Mouse (Mus musculus): ENCODE data around the gene Wfdc8. TPM values are rescaled to one million over a fixed set of nuclear protein-coding genes. Genes with fewer than 3 reads are reported as not detected.

The Wfdc8 gene
- polyA plus RNA-seq, 1 experiment = not detected

DNA sequence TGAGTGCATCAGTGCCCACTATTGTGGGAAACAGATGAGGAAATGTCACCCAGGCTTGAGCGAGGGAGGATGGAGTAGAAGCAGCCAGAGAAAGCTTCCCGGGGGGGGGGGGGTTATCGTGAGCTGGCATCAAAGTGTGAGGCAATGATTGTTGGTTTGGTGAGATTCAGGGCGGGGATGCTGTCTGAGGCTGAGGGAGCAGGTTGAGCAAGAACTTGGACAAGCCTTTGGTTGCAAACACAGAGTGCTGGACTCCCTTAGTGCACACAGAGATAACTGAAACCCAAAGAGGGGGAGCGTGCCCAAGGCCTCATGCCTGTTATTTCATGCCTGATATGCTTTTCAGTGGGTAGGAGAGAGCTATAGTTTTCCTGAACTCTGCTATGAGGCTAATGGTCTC, 46.0 kb downstream of the Wfdc8 start:
- Histone ChIP-seq H3K36me3 (ENCODE audit: control insufficient read depth, insufficient read depth) (no peaks in the 10 kb centered on the region), H3K4me2 (ENCODE audit: low read depth) (no peak overlapping the region), H3ac (ENCODE audit: control insufficient read depth, insufficient read length) (no peak overlapping the region), H3K4me3 (no peak overlapping the region), H3K27me3 (ENCODE audit: control insufficient read depth, insufficient read depth, insufficient read length) (peaks cover 58% of the 10 kb centered on the region), H3K79me2 (ENCODE audit: control insufficient read depth, insufficient read depth) (no peaks in the 10 kb centered on the region)
- TF ChIP-seq SRF (IDR thresholded peaks at IDR 0.05; ENCODE audit: control insufficient read depth, insufficient read length, low read depth) = no peak

- Histone ChIP-seq H3K79me2 (ENCODE audit: control insufficient read depth, insufficient read depth) (no peaks in the 10 kb centered on the region), H3K4me3 (no peak overlapping the region), H3ac (ENCODE audit: control insufficient read depth, insufficient read length) (no peak overlapping the region), H3K27me3 (ENCODE audit: control insufficient read depth, insufficient read depth, insufficient read length) (peaks cover 58% of the 10 kb centered on the region), H3K4me2 (ENCODE audit: low read depth) (no peak overlapping the region), H3K36me3 (ENCODE audit: control insufficient read depth, insufficient read depth) (no peaks in the 10 kb centered on the region)
- TF ChIP-seq MYOG (IDR thresholded peaks at IDR 0.05; ENCODE audit: control insufficient read depth in 1 of 3, insufficient read depth in 1 of 3, insufficient read length in 2 of 3, low read depth in 2 of 3) = no peak
- no peak for TF ChIP-seq MAX (IDR thresholded peaks at IDR 0.05; ENCODE audit: low read depth)
- TF ChIP-seq MYOD1 (IDR thresholded peaks at IDR 0.05; ENCODE audit: control insufficient read depth in 1 of 3, insufficient read length in 2 of 3, low read depth in 2 of 3) = no peak
- no peak for TF ChIP-seq SRF (IDR thresholded peaks at IDR 0.05; ENCODE audit: control insufficient read depth, insufficient read length, low read depth)
Observed at GRCm38 (mm10) chr2:164566997-164567396, 46.4 kb downstream of the Wfdc8 start.

DNA sequence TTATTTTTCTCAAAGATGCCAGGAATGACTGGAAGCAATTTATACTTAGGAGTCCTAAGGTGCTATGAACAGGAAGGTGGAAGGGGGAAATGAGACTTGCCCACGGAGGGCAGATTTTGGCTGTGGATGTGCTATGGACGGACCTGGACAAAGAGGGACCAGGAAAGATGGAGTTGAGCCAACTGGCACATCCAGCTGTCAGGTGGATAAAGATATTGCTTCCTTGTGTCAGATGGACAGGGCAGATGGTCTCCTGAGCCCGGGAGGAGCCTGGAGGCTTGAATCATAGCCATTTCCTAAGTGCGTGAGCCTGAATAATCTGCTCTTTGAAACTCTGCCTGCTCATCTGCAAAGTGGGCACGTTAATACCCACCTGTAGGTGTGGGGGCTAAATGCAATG, 49.1 kb downstream of the Wfdc8 start:
- H3K4me2 ChIP-seq (ENCODE audit: low read depth) = no peak overlapping the region
- no peak for TF ChIP-seq E2F4 (IDR thresholded peaks at IDR 0.05; ENCODE audit: insufficient read depth)
- TF ChIP-seq POLR2AphosphoS2 (IDR thresholded peaks at IDR 0.05; ENCODE audit: insufficient read length, low read depth) = no peak
- TF ChIP-seq MYOG (IDR thresholded peaks at IDR 0.05; ENCODE audit: control insufficient read depth in 1 of 3, insufficient read depth in 1 of 3, insufficient read length in 2 of 3, low read depth in 2 of 3) = no peak
- TF ChIP-seq USF1 (IDR thresholded peaks at IDR 0.05; ENCODE audit: low read depth) = no peak
- no peak for TF ChIP-seq REST (IDR thresholded peaks at IDR 0.05; ENCODE audit: insufficient read depth, insufficient read length)
- no peak for TF ChIP-seq MYOD1 (IDR thresholded peaks at IDR 0.05; ENCODE audit: control insufficient read depth in 1 of 3, insufficient read length in 2 of 3, low read depth in 2 of 3)
- no peak for TF ChIP-seq TCF12 (IDR thresholded peaks at IDR 0.05; ENCODE audit: insufficient read depth, poor library complexity, severe bottlenecking)
- TF ChIP-seq CEBPB (IDR thresholded peaks at IDR 0.05; ENCODE audit: insufficient read depth, poor library complexity, severe bottlenecking) = no peak
- no peak for TF ChIP-seq POLR2A (IDR thresholded peaks at IDR 0.05; ENCODE audit: insufficient read length, low read depth)
- TF ChIP-seq MAX (IDR thresholded peaks at IDR 0.05; ENCODE audit: low read depth) = no peak
- TF ChIP-seq TCF3 (IDR thresholded peaks at IDR 0.05; ENCODE audit: insufficient read length, low read depth) = no peak
- no peak for TF ChIP-seq SRF (IDR thresholded peaks at IDR 0.05; ENCODE audit: control insufficient read depth, insufficient read length, low read depth)

DNA sequence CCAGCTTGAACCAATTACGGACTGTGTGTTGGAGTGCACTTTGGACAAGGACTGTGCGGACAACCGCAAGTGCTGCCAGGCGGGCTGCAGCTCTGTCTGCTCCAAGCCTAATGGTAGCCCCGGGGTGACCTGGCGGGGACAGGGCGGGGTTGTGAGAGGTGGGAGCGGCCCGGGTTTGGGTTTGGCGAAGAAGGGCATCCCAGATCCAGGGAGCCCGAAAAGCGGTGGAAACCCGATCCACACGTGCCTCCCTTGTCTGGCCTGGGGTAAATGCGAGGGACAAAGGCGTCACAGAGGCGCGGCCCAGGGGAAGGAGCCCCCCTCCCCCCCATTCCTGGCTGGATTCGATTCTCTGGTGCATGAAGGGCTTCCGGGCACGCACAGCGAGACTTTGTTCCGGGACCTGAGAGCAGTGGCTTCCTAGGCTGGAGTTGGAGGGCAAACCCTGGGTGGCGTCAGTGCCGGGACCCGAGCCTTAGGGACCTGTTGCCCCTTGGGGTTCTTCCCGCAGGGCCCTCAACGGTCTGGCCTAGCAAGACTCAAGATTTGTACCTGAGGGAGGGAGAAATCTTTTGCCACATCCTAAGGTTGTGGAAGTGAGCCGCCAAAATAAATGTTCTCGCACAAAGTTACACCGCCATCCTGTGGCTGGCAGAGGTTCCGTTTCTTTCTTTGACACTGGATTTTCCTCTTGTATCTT, 49.9 kb downstream of the Wfdc8 start:
- TF ChIP-seq MYOG (IDR thresholded peaks at IDR 0.05; ENCODE audit: control insufficient read depth in 1 of 3, insufficient read depth in 1 of 3, insufficient read length in 2 of 3, low read depth in 2 of 3) = no peak
- no peak for TF ChIP-seq POLR2A (IDR thresholded peaks at IDR 0.05; ENCODE audit: insufficient read length, low read depth)
- TF ChIP-seq POLR2AphosphoS2 (IDR thresholded peaks at IDR 0.05; ENCODE audit: insufficient read length, low read depth) = no peak
- no peak for TF ChIP-seq CEBPB (IDR thresholded peaks at IDR 0.05; ENCODE audit: insufficient read depth, poor library complexity, severe bottlenecking)
- no peak for TF ChIP-seq TCF12 (IDR thresholded peaks at IDR 0.05; ENCODE audit: insufficient read depth, poor library complexity, severe bottlenecking)
- TF ChIP-seq REST (IDR thresholded peaks at IDR 0.05; ENCODE audit: insufficient read depth, insufficient read length) = no peak
- no peak for TF ChIP-seq TCF3 (IDR thresholded peaks at IDR 0.05; ENCODE audit: insufficient read length, low read depth)
- TF ChIP-seq SRF (IDR thresholded peaks at IDR 0.05; ENCODE audit: control insufficient read depth, insufficient read length, low read depth) = no peak
- TF ChIP-seq MAX (IDR thresholded peaks at IDR 0.05; ENCODE audit: low read depth) = no peak
- TF ChIP-seq USF1 (IDR thresholded peaks at IDR 0.05; ENCODE audit: low read depth) = no peak
- no peak for TF ChIP-seq E2F4 (IDR thresholded peaks at IDR 0.05; ENCODE audit: insufficient read depth)
- no peak for TF ChIP-seq MYOD1 (IDR thresholded peaks at IDR 0.05; ENCODE audit: control insufficient read depth in 1 of 3, insufficient read length in 2 of 3, low read depth in 2 of 3)
- H3K4me3 ChIP-seq = no peak overlapping the region

More for the DNA sequence above, 49.1 kb downstream of the Wfdc8 start:
- Histone ChIP-seq H3K79me2 (ENCODE audit: control insufficient read depth, insufficient read depth) (no peaks in the 10 kb centered on the region), H3K36me3 (ENCODE audit: control insufficient read depth, insufficient read depth) (no peaks in the 10 kb centered on the region), H3K27me3 (ENCODE audit: control insufficient read depth, insufficient read depth, insufficient read length) (peaks cover 47% of the 10 kb centered on the region), H3ac (ENCODE audit: control insufficient read depth, insufficient read length) (no peak overlapping the region), H3K4me3 (no peak overlapping the region)

DNA sequence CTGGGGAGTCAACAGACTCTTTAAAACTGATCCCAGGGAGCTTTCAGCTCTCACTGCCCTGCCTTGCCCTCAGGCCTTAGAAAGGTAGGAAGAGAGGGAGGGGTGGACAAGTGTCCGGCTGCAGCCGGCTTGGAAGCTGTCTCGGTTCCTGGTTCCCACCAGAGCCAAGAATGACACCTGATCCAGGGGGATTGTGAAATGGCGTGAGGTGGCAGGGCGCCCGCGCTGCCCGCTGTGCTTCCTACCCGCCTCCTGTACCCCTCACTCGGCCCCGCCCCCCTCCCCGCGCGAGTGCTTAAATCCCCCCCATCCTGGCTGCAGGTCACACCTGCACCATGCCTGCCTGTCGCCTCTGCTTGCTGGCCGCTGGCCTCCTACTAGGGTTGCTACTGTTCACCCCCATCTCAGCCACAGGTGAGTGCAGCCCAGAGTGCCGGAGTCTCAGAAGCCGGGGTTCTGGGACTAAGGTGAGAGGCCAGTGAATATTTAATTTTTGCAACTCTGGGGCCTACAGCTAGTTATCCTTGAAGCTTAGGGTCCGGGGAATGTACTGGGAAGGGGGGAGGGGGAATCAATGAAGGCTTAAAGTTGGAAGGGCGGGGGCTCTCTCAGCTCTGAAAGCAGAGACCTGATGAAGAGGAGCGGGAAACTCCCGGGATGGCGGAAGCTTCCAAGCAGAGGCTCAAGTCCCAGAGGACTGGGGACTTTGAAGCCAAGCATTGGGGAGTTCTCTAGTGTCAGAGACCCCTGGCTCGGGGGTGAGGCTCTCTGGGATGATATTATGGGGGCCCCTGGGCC, 50.8 kb downstream of the Wfdc8 start, which contains the start of gene Wfdc2:
Gene Wfdc2 (plus strand): TSS at position 23 of the 798 bp plus-strand sequence.
- H3K36me3 ChIP-seq (ENCODE audit: control insufficient read depth, insufficient read depth) = no peaks in the 10 kb centered on the region
- TF ChIP-seq POLR2A (IDR thresholded peaks at IDR 0.05; ENCODE audit: insufficient read length, low read depth) = no peak
- no peak for TF ChIP-seq MYOG (IDR thresholded peaks at IDR 0.05; ENCODE audit: control insufficient read depth in 1 of 3, insufficient read depth in 1 of 3, insufficient read length in 2 of 3, low read depth in 2 of 3)
- no peak for TF ChIP-seq USF1 (IDR thresholded peaks at IDR 0.05; ENCODE audit: low read depth)
- TF ChIP-seq MYOD1 (IDR thresholded peaks at IDR 0.05; ENCODE audit: control insufficient read depth in 1 of 3, insufficient read length in 2 of 3, low read depth in 2 of 3) = no peak
- TF ChIP-seq MAX (IDR thresholded peaks at IDR 0.05; ENCODE audit: low read depth) = no peak
- TF ChIP-seq CEBPB (IDR thresholded peaks at IDR 0.05; ENCODE audit: insufficient read depth, poor library complexity, severe bottlenecking) = no peak
- no peak for TF ChIP-seq TCF3 (IDR thresholded peaks at IDR 0.05; ENCODE audit: insufficient read length, low read depth)
- no peak for TF ChIP-seq TCF12 (IDR thresholded peaks at IDR 0.05; ENCODE audit: insufficient read depth, poor library complexity, severe bottlenecking)
- TF ChIP-seq E2F4 (IDR thresholded peaks at IDR 0.05; ENCODE audit: insufficient read depth) = no peak
- no peak for TF ChIP-seq POLR2AphosphoS2 (IDR thresholded peaks at IDR 0.05; ENCODE audit: insufficient read length, low read depth)
- TF ChIP-seq SRF (IDR thresholded peaks at IDR 0.05; ENCODE audit: control insufficient read depth, insufficient read length, low read depth) = no peak
- TF ChIP-seq REST (IDR thresholded peaks at IDR 0.05; ENCODE audit: insufficient read depth, insufficient read length) = no peak
- H3K4me3 ChIP-seq = no peak within 1 kb of the TSS
- no peak within 1 kb of the TSS for H3ac ChIP-seq (ENCODE audit: control insufficient read depth, insufficient read length)
- H3K79me2 ChIP-seq (ENCODE audit: control insufficient read depth, insufficient read depth) = no peaks in the 10 kb centered on the region
- H3K4me2 ChIP-seq (ENCODE audit: low read depth) = no peak within 1 kb of the TSS
- peaks cover 46% of the 10 kb centered on the region for H3K27me3 ChIP-seq (ENCODE audit: control insufficient read depth, insufficient read depth, insufficient read length)

More for the DNA sequence above, 49.9 kb downstream of the Wfdc8 start:
- no peaks in the 10 kb centered on the region for H3K79me2 ChIP-seq (ENCODE audit: control insufficient read depth, insufficient read depth)
- H3ac ChIP-seq (ENCODE audit: control insufficient read depth, insufficient read length) = no peak overlapping the region
- H3K36me3 ChIP-seq (ENCODE audit: control insufficient read depth, insufficient read depth) = no peaks in the 10 kb centered on the region
- H3K4me2 ChIP-seq (ENCODE audit: low read depth) = peak overlapping the region; percentile 30
- H3K27me3 ChIP-seq (ENCODE audit: control insufficient read depth, insufficient read depth, insufficient read length) = peaks cover 47% of the 10 kb centered on the region

Data from myocyte (in vitro differentiated cells).